Mouse (Mus musculus) CD4-positive, CD25-positive, alpha-beta regulatory T cell, adult 2 months (primary cell): ENCODE results near the gene Ntng1.

ENCODE experiments used
- DNase-seq: peaks from one replicate; pipeline ENCODE4 v3.0.0-alpha.2; 2012; ENCODE audit warnings: low read depth, low spot score

Gene Ntng1

GRCm38 (mm10) chr3:109931021-109931420, 212.8 kb downstream of the Ntng1 start:
- no peak for DNase-seq

GRCm38 (mm10) chr3:109923788-109924187, 220.0 kb downstream of the Ntng1 start:
- DNase-seq = no peak

GRCm38 (mm10) chr3:109918996-109919395, 224.8 kb downstream of the Ntng1 start:
- no peak for DNase-seq

GRCm38 (mm10) chr3:109917926-109918694, 225.7 kb downstream of the Ntng1 start:
- no peak for DNase-seq

- DNase-seq = no peak
Measured at GRCm38 (mm10) chr3:109917077-109917476, 226.7 kb downstream of the Ntng1 start.

- DNase-seq = no peak
Measured at GRCm38 (mm10) chr3:109914226-109914625, 229.6 kb downstream of the Ntng1 start.

GRCm38 (mm10) chr3:109890600-109890999, 253.2 kb downstream of the Ntng1 start:
- no peak for DNase-seq

GRCm38 (mm10) chr3:109885672-109886071, 258.1 kb downstream of the Ntng1 start:
- no peak for DNase-seq

GRCm38 (mm10) chr3:109879061-109879460, 264.8 kb downstream of the Ntng1 start:
- no peak for DNase-seq

- DNase-seq = no peak
Measured at GRCm38 (mm10) chr3:109871986-109872385, 271.8 kb downstream of the Ntng1 start.

GRCm38 (mm10) chr3:109858276-109858675, 285.5 kb downstream of the Ntng1 start:
- no peak for DNase-seq

- DNase-seq = no peak
Measured at GRCm38 (mm10) chr3:109854449-109855155, 289.2 kb downstream of the Ntng1 start.

GRCm38 (mm10) chr3:109846660-109847059, 297.2 kb downstream of the Ntng1 start:
- no peak for DNase-seq

- DNase-seq = no peak
Measured at GRCm38 (mm10) chr3:109825806-109826205, 318.0 kb downstream of the Ntng1 start.

GRCm38 (mm10) chr3:109822803-109823474, 320.9 kb downstream of the Ntng1 start:
- DNase-seq = no peak

GRCm38 (mm10) chr3:109818821-109819685, 324.8 kb downstream of the Ntng1 start:
- DNase-seq = no peak

- DNase-seq = no peak
Measured at GRCm38 (mm10) chr3:109809065-109809464, 334.7 kb downstream of the Ntng1 start.

- DNase-seq = no peak
Measured at GRCm38 (mm10) chr3:109807211-109807934, 336.4 kb downstream of the Ntng1 start.

GRCm38 (mm10) chr3:109804145-109804544, 339.7 kb downstream of the Ntng1 start:
- DNase-seq = no peak

GRCm38 (mm10) chr3:109803616-109804015, 340.2 kb downstream of the Ntng1 start:
- DNase-seq = no peak

GRCm38 (mm10) chr3:109797354-109797753, 346.5 kb downstream of the Ntng1 start:
- DNase-seq = no peak
